ENCODE assay signal across 11 mouse cellular contexts in the genomic region with DNA sequence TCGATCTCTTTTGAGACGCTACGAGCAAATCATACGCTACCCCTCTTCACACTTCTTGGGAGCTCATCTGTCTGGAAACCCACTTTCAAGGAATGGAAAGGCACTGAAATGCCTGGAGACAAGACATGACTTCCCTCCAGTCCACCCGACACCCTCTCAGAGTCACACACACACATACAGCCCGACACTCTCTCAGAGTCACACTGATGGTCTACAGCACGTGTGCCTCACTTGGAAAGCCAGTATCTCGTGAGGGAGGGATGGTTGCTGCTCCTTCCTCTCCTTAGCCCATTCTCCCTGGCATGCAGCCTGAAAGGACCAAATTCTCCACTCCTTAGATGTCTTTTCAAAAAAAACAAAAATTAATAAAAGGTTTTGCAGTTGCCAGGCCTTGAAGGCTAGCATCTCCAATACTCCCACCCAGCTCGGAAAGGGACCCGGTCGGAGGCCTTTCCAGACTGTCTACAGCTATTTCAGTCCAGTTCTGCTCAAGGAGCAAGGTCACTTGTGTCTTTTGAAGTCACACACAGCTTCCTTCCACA. TPM values are rescaled to one million over a fixed set of nuclear protein-coding genes. Genes with fewer than 3 reads are reported as not detected.
DNase-seq lines count a peak whose midpoint lies in the region; ATAC-seq and TF ChIP-seq lines count a peak whose summit lies in the region.
"Had no signal": no experiment of that assay in that cellular context is flagged by ENCODE, and none has a peak within 500 bp of the region (broad histone marks: within the 10 kb centered on the region; RNA-seq: fewer than 3 reads in every experiment).

No protein-coding gene starts in this region.

- peak; percentile 80 for DNase-seq in heart, adult 11 months
- DNase-seq in heart, adult 18-20 months: no peak
- DNase-seq in lung, embryonic 14.5 days: peak; percentile 64
- no peak for DNase-seq in lung, postnatal 36 days
- DNase-seq in forebrain, embryonic 14.5 days (ENCODE audit: low spot score): no peak
- DNase-seq in spleen, postnatal 4 days (ENCODE audit: low spot score in 2 of 2): no peak
- no peak for DNase-seq in urinary bladder, adult 18-20 months (ENCODE audit: low spot score in 2 of 2)
- DNase-seq: cerebellum, adult 11-12 months; layer of hippocampus, adult 9-11 months; liver, embryonic 13.5 days had no signal

- H3K4me2 ChIP-seq in lung, embryonic 14.5 days: peak overlapping the region; percentile 68
- peak overlapping the region; percentile 79 for H3K4me2 ChIP-seq in forebrain, embryonic 14.5 days (ENCODE audit: low read length)
- peak overlapping the region; percentile 55 for H3K4me2 ChIP-seq in midbrain, embryonic 15.5 days
- H3K4me2 ChIP-seq: liver, embryonic 13.5 days had no signal

- TF ChIP-seq CTCF in lung, embryonic 14.5 days (IDR thresholded peaks at IDR 0.05; ENCODE audit: low read depth): no peak

- peak overlapping the region; percentile 24 for H3K4me3 ChIP-seq in lung, embryonic 14.5 days (ENCODE audit: low read depth, low read length)
- H3K4me3 ChIP-seq in forebrain, embryonic 14.5 days (ENCODE audit: low read depth, low read length): no peak overlapping the region
- peak overlapping the region; percentile 20 for H3K4me3 ChIP-seq in midbrain, embryonic 15.5 days
- H3K4me3 ChIP-seq: liver, embryonic 13.5 days had no signal

- peaks cover 28% of the 10 kb centered on the region for H3K4me1 ChIP-seq in lung, embryonic 14.5 days (ENCODE audit: insufficient read depth)
- H3K4me1 ChIP-seq in forebrain, embryonic 14.5 days (ENCODE audit: control insufficient read depth, insufficient read depth, low read length): peaks cover 42% of the 10 kb centered on the region
- peaks cover 57% of the 10 kb centered on the region for H3K4me1 ChIP-seq in midbrain, embryonic 15.5 days

- no peaks in the 10 kb centered on the region for H3K27me3 ChIP-seq in lung, embryonic 14.5 days (ENCODE audit: insufficient read depth, low read length)
- no peaks in the 10 kb centered on the region for H3K27me3 ChIP-seq in forebrain, embryonic 14.5 days (replicated peaks; ENCODE audit: control insufficient read depth, insufficient read depth, low read length)
- H3K27me3 ChIP-seq in midbrain, embryonic 15.5 days (replicated peaks): no peaks in the 10 kb centered on the region
- H3K27me3 ChIP-seq: liver, embryonic 13.5 days had no signal

- 28% methylated on average over 11 of the region's 11 CpGs for WGBS in lung, embryonic 14.5 days
- whole genome bisulfite sequencing in forebrain, embryonic 14.5 days: 53% methylated on average over 11 of the region's 11 CpGs
- 64% methylated on average over 11 of the region's 11 CpGs for WGBS in midbrain, embryonic 15.5 days

- H3K27ac ChIP-seq in lung, embryonic 14.5 days (ENCODE audit: low read depth): peak overlapping the region; percentile 62; the same call in 1 of the 2 replicates
- no peak overlapping the region for H3K27ac ChIP-seq in forebrain, embryonic 14.5 days (ENCODE audit: low read depth, low read length)
- H3K27ac ChIP-seq in midbrain, embryonic 15.5 days: 0 out of 2 replicates have a peak overlapping the region, but pooled peaks have one; percentile 38
- H3K27ac ChIP-seq: liver, embryonic 13.5 days had no signal

- H3K9me3 ChIP-seq in lung, embryonic 14.5 days (ENCODE audit: low read depth, low read length): no peaks in the 10 kb centered on the region
- H3K9me3 ChIP-seq in forebrain, embryonic 14.5 days (replicated peaks; ENCODE audit: control insufficient read depth, low read length): no peaks in the 10 kb centered on the region
- no peaks in the 10 kb centered on the region for H3K9me3 ChIP-seq in midbrain, embryonic 15.5 days
- H3K9me3 ChIP-seq: liver, embryonic 13.5 days had no signal

- peaks cover 34% of the 10 kb centered on the region for H3K36me3 ChIP-seq in lung, embryonic 14.5 days (ENCODE audit: insufficient read depth)
- H3K36me3 ChIP-seq in forebrain, embryonic 14.5 days (ENCODE audit: control insufficient read depth, insufficient read depth, low read length): peaks cover 35% of the 10 kb centered on the region
- H3K36me3 ChIP-seq in midbrain, embryonic 15.5 days (replicated peaks): no peaks in the 10 kb centered on the region
- H3K36me3 ChIP-seq: liver, embryonic 13.5 days had no signal

- ATAC-seq in lung, embryonic 14.5 days (ENCODE audit: insufficient read depth): peak; percentile 64
- ATAC-seq in forebrain, embryonic 14.5 days: no peak
- ATAC-seq in midbrain, embryonic 15.5 days (replicated peaks): no peak

- peak overlapping the region; percentile 40 for H3K9ac ChIP-seq in lung, embryonic 14.5 days
- H3K9ac ChIP-seq in forebrain, embryonic 14.5 days (ENCODE audit: low read length): peak overlapping the region; percentile 9; the same call in 1 of the 2 replicates
- peak overlapping the region; percentile 31; the same call in 1 of the 2 replicates for H3K9ac ChIP-seq in midbrain, embryonic 15.5 days
- H3K9ac ChIP-seq: liver, embryonic 13.5 days had no signal

RNA-seq across cellular contexts. Expression of a gene that starts 8.6 kb away (rescaled TPM):
- 10 to 100 TPM; 49.2 to 51.9 TPM for total RNA-seq in heart, adult 18-20 months (2021)
- 48.8 TPM in 2 replicates for polyA plus RNA-seq in lung, embryonic 14.5 days (2014; fragmentation: Nextera tagmentation; extraction: Ambion mirVana)
- 66.7 and 76.8 TPM in 2 replicates for polyA plus RNA-seq in forebrain, embryonic 14.5 days (2014; fragmentation: Nextera tagmentation; extraction: Ambion mirVana)
- 83.0 and 88.2 TPM in 2 replicates for polyA plus RNA-seq in midbrain, embryonic 15.5 days (2015; fragmentation: Nextera tagmentation; extraction: Ambion mirVana)

Comparison
In these comparisons a context has a peak if more than half of its experiments do, and no peak if none do; other contexts are left out.
1. DNase-seq: peak in heart, adult 11 months (single experiment) and lung, embryonic 14.5 days (single experiment); none in heart, adult 18-20 months (0 of 2), lung, postnatal 36 days (single experiment), forebrain, embryonic 14.5 days (single experiment), spleen, postnatal 4 days (0 of 2) and urinary bladder, adult 18-20 months (0 of 2).
2. Peak in every context shown above with its lines, with median percentiles within 50 percentile points of each other: H3K4me2 ChIP-seq and H3K9ac ChIP-seq.